Comparison of ENCODE assay signal across 14 mouse cellular contexts in the genomic region with DNA sequence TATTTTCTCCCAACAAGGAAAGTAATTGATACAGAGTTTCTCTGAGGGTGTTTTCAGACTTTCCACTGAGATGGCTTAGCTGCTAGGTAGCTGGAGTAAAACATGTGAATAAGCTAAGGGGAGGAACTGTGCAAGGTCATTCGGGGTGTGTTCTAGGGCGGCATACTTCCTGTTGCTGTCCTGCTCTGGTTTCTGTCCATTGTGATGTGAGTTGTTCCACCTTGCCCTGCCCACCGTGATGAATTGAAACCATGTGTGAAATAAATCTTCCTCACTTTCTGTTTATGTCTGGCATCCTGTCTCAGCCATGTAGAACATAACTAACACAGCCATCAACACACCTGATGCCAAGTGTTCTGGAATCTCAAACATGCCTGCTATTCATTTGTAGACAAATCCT.
DNase-seq lines count a peak whose midpoint lies in the region; ATAC-seq and TF ChIP-seq lines count a peak whose summit lies in the region.
"Had no signal": no experiment of that assay in that cellular context is flagged by ENCODE, and none has a peak within 500 bp of the region (broad histone marks: within the 10 kb centered on the region; RNA-seq: fewer than 3 reads in every experiment).

No protein-coding gene starts in this region.

- H3K4me1 ChIP-seq in ES-Bruce4 (ENCODE audit: control insufficient read depth, insufficient read depth, low read length), result no peaks in the 10 kb centered on the region
- H3K4me1 ChIP-seq in forebrain, embryonic 12.5 days, result peaks cover 5% of the 10 kb centered on the region; the same call in 1 of the 2 replicates
- H3K4me1 ChIP-seq: liver, embryonic 15.5 days; midbrain, embryonic 15.5 days had no signal

- ATAC-seq in forebrain, embryonic 12.5 days (ENCODE audit: low FRiP score), result no peak
- ATAC-seq: midbrain, embryonic 15.5 days had no signal

- H3K4me3 ChIP-seq in ES-Bruce4 (ENCODE audit: low read depth, low read length), result no peak overlapping the region
- no peak overlapping the region for H3K4me3 ChIP-seq in forebrain, embryonic 12.5 days (replicated peaks)
- H3K4me3 ChIP-seq: liver, embryonic 15.5 days; midbrain, embryonic 15.5 days; neural tube, embryonic 12.5 days had no signal

- H3K27me3 ChIP-seq in ES-Bruce4 (ENCODE audit: control insufficient read depth, insufficient read depth, low read length, poor library complexity, severe bottlenecking), result no peaks in the 10 kb centered on the region
- no peaks in the 10 kb centered on the region for H3K27me3 ChIP-seq in forebrain, embryonic 12.5 days
- H3K27me3 ChIP-seq: CH12.LX; liver, embryonic 15.5 days; midbrain, embryonic 15.5 days; neural tube, embryonic 12.5 days had no signal

- 79% methylated on average over 3 of the region's 3 CpGs for WGBS in forebrain, embryonic 12.5 days

- H3K36me3 ChIP-seq in ES-Bruce4 (ENCODE audit: control insufficient read depth, insufficient read depth, low read length, poor library complexity, severe bottlenecking), result no peaks in the 10 kb centered on the region
- H3K36me3 ChIP-seq in forebrain, embryonic 12.5 days (replicated peaks), result no peaks in the 10 kb centered on the region
- H3K36me3 ChIP-seq: liver, embryonic 15.5 days; midbrain, embryonic 15.5 days; neural tube, embryonic 12.5 days had no signal

- peak; percentile 6 to 39 for DNase-seq in heart, adult 9 months (ENCODE audit: low spot score in 2 of 2)
- no peak for DNase-seq in heart, postnatal 10 days
- DNase-seq in embryo, embryonic 11 days, result peak; percentile 40
- peak; percentile 64 for DNase-seq in lung, postnatal 25 days (ENCODE audit: low spot score)
- no peak for DNase-seq in thymus, postnatal 10 days (ENCODE audit: low spot score in 2 of 2)
- no peak for DNase-seq in spleen, adult 18-20 months
- DNase-seq: cerebellum, postnatal 10 days; layer of hippocampus, adult 9-11 months had no signal

- H3K9me3 ChIP-seq in ES-Bruce4 (replicated peaks; ENCODE audit: control insufficient read depth, insufficient read depth, low read length, poor library complexity, severe bottlenecking), result peaks cover 4% of the 10 kb centered on the region; the same call in 1 of the 2 replicates
- H3K9me3 ChIP-seq in forebrain, embryonic 12.5 days, result no peaks in the 10 kb centered on the region
- H3K9me3 ChIP-seq: liver, embryonic 15.5 days; midbrain, embryonic 15.5 days; neural tube, embryonic 12.5 days had no signal

- H3K27ac ChIP-seq in ES-Bruce4 (ENCODE audit: insufficient read depth, low read length), result no peak overlapping the region
- H3K27ac ChIP-seq in forebrain, embryonic 12.5 days, result no peak overlapping the region
- H3K27ac ChIP-seq: liver, embryonic 15.5 days; midbrain, embryonic 15.5 days; neural tube, embryonic 12.5 days had no signal

- no peak overlapping the region for H3K4me2 ChIP-seq in forebrain, embryonic 12.5 days
- H3K4me2 ChIP-seq: liver, embryonic 15.5 days; midbrain, embryonic 15.5 days; neural tube, embryonic 12.5 days had no signal

- TF ChIP-seq POLR2A in ES-Bruce4 (IDR thresholded peaks at IDR 0.05; ENCODE audit: insufficient read depth, low read length), result no peak

- H3K9ac ChIP-seq in ES-Bruce4 (ENCODE audit: low read depth, poor library complexity, severe bottlenecking), result no peak overlapping the region
- no peak overlapping the region for H3K9ac ChIP-seq in forebrain, embryonic 12.5 days
- H3K9ac ChIP-seq: liver, embryonic 15.5 days; midbrain, embryonic 15.5 days; neural tube, embryonic 12.5 days had no signal

- 0 out of 2 replicates have a peak, but pooled peaks have one; percentile 29 for TF ChIP-seq EP300 in ES-Bruce4 (IDR thresholded peaks at IDR 0.05; ENCODE audit: insufficient read depth, low read depth, low read length)

- no peak for TF ChIP-seq CTCF in ES-Bruce4 (IDR thresholded peaks at IDR 0.05; ENCODE audit: low read depth, low read length)

- intact Hi-C loops in heart, postnatal 10 days (cut with DNase I), result no loop called here

Comparison
In these comparisons a context has a peak if more than half of its experiments do, and no peak if none do; other contexts are left out.
1. DNase-seq: peak in heart, adult 9 months (2 of 2), embryo, embryonic 11 days (single experiment) and lung, postnatal 25 days (single experiment); none in heart, postnatal 10 days (0 of 2), thymus, postnatal 10 days (0 of 2) and spleen, adult 18-20 months (0 of 2).